Mouse (Mus musculus): ENCODE results near the gene Stau1. TPM values are rescaled to one million over a fixed set of nuclear protein-coding genes. Genes with fewer than 3 reads are reported as not detected.

Gene Stau1
- 8.2 and 11.0 TPM in 2 replicates for polyA plus RNA-seq (2012; rRNA removed)

GRCm38 (mm10) chr2:166995796-166996532 lies at the start of gene Stau1:
Gene Stau1 (minus strand): TSS chr2:166996299.

GRCm38 (mm10) chr2:167014702-167015381 lies 18.7 kb upstream of the Stau1 start, which contains the start of gene Ddx27:
Gene Ddx27 (plus strand): TSS chr2:167015193.

GRCm38 (mm10) chr2:166905711-166906522 lies 90.2 kb downstream of the Stau1 start, which contains the start of gene Cse1l:
Gene Cse1l (plus strand): TSS chr2:166906040.

Other genes starting within 250 kb of the Stau1 start
- 1.4 TPM in 2 replicates for gene Trp53rkb, start 203.8 kb downstream of the Stau1 start, polyA plus RNA-seq (2012; rRNA removed)
- gene Arfgef2, start 190.7 kb downstream of the Stau1 start, polyA plus RNA-seq (2012; rRNA removed), result 6.0 and 6.3 TPM in 2 replicates
- gene Cse1l, start 90.3 kb downstream of the Stau1 start, polyA plus RNA-seq (2012; rRNA removed), result 2.3 and 3.6 TPM in 2 replicates
- gene Ddx27, start 18.9 kb upstream of the Stau1 start, polyA plus RNA-seq (2012; rRNA removed), result 8.7 and 9.6 TPM in 2 replicates
- 9.7 and 9.8 TPM in 2 replicates for gene Znfx1, start 66.7 kb upstream of the Stau1 start, polyA plus RNA-seq (2012; rRNA removed)
- 1.8 and 2.1 TPM in 2 replicates for gene Kcnb1, start 193.9 kb upstream of the Stau1 start, polyA plus RNA-seq (2012; rRNA removed)
- 17.2 and 27.6 TPM in 2 replicates for gene Ptgis, start 244.3 kb upstream of the Stau1 start, polyA plus RNA-seq (2012; rRNA removed)

Data from stomach, adult 2 months (tissue).